Mouse (Mus musculus): ENCODE measurements around the gene Mcoln2. TPM values are rescaled to one million over a fixed set of nuclear protein-coding genes. Genes with fewer than 3 reads are reported as not detected.
A peak's percentile ranks its signal among the peaks of the same experiment; 100 is the strongest.

Gene Mcoln2
- polyA plus RNA-seq, 1 experiment: 1.9 TPM

GRCm38 (mm10) chr3:146177748-146178582, 28.3 kb downstream of the Mcoln2 start:
- Histone ChIP-seq H3K4me1 (peaks cover 11% of the 10 kb centered on the region), H3K4me3 (replicated peaks) (peak overlapping the region; percentile 70), H3K36me3 (replicated peaks; ENCODE audit: low read length) (no peaks in the 10 kb centered on the region), H3K9me3 (no peaks in the 10 kb centered on the region), H3K27me3 (replicated peaks) (peaks cover 33% of the 10 kb centered on the region)
- no peak for TF ChIP-seq FLI1 (IDR thresholded peaks at IDR 0.05; ENCODE audit: low read length)

GRCm38 (mm10) chr3:146180341-146180740, 30.7 kb downstream of the Mcoln2 start:
- TF ChIP-seq GATA1 (IDR thresholded peaks at IDR 0.05; ENCODE audit: borderline replicate concordance, low read length): no peak
- TF ChIP-seq FLI1 (IDR thresholded peaks at IDR 0.05; ENCODE audit: low read length): no peak
- peaks cover 8% of the 10 kb centered on the region for H3K4me1 ChIP-seq
- no peak overlapping the region for H3K4me3 ChIP-seq (replicated peaks)
- no peaks in the 10 kb centered on the region for H3K36me3 ChIP-seq (replicated peaks; ENCODE audit: low read length)
- H3K27me3 ChIP-seq (replicated peaks): peaks cover 21% of the 10 kb centered on the region
- H3K9me3 ChIP-seq: no peaks in the 10 kb centered on the region

GRCm38 (mm10) chr3:146180986-146181385, 31.4 kb downstream of the Mcoln2 start:
- TF ChIP-seq FLI1 (IDR thresholded peaks at IDR 0.05; ENCODE audit: low read length): no peak
- no peak for TF ChIP-seq GATA1 (IDR thresholded peaks at IDR 0.05; ENCODE audit: borderline replicate concordance, low read length)
- no peak overlapping the region for H3K4me3 ChIP-seq (replicated peaks)
- H3K36me3 ChIP-seq (replicated peaks; ENCODE audit: low read length): no peaks in the 10 kb centered on the region
- peaks cover 8% of the 10 kb centered on the region for H3K4me1 ChIP-seq
- no peaks in the 10 kb centered on the region for H3K9me3 ChIP-seq
- H3K27me3 ChIP-seq (replicated peaks): peaks cover 17% of the 10 kb centered on the region

GRCm38 (mm10) chr3:146184992-146185657, 35.5 kb downstream of the Mcoln2 start:
- H3K4me3 ChIP-seq (replicated peaks): no peak overlapping the region
- H3K27me3 ChIP-seq (replicated peaks): peaks cover 4% of the 10 kb centered on the region
- no peaks in the 10 kb centered on the region for H3K36me3 ChIP-seq (replicated peaks; ENCODE audit: low read length)
- TF ChIP-seq FLI1 (IDR thresholded peaks at IDR 0.05; ENCODE audit: low read length): no peak
- TF ChIP-seq GATA1 (IDR thresholded peaks at IDR 0.05; ENCODE audit: borderline replicate concordance, low read length): no peak
- H3K4me1 ChIP-seq: no peaks in the 10 kb centered on the region
- no peaks in the 10 kb centered on the region for H3K9me3 ChIP-seq

- no peak overlapping the region for H3K4me3 ChIP-seq (replicated peaks)
- no peaks in the 10 kb centered on the region for H3K36me3 ChIP-seq (replicated peaks; ENCODE audit: low read length)
- no peaks in the 10 kb centered on the region for H3K4me1 ChIP-seq
- peaks cover 5% of the 10 kb centered on the region for H3K27me3 ChIP-seq (replicated peaks)
- TF ChIP-seq GATA1 (IDR thresholded peaks at IDR 0.05; ENCODE audit: borderline replicate concordance, low read length) (no peak), FLI1 (IDR thresholded peaks at IDR 0.05; ENCODE audit: low read length) (no peak)
- H3K9me3 ChIP-seq: no peaks in the 10 kb centered on the region
These were observed 36.4 kb downstream of the Mcoln2 start for GRCm38 (mm10) chr3:146186033-146186432.

GRCm38 (mm10) chr3:146189933-146190332, 40.3 kb downstream of the Mcoln2 start:
- no peak overlapping the region for H3K4me3 ChIP-seq (replicated peaks)
- H3K9me3 ChIP-seq: no peaks in the 10 kb centered on the region
- TF ChIP-seq GATA1 (IDR thresholded peaks at IDR 0.05; ENCODE audit: borderline replicate concordance, low read length): no peak
- TF ChIP-seq FLI1 (IDR thresholded peaks at IDR 0.05; ENCODE audit: low read length): no peak
- peaks cover 4% of the 10 kb centered on the region; the same call in 1 of the 2 replicates for H3K4me1 ChIP-seq
- H3K36me3 ChIP-seq (replicated peaks; ENCODE audit: low read length): no peaks in the 10 kb centered on the region
- H3K27me3 ChIP-seq (replicated peaks): peaks cover 6% of the 10 kb centered on the region

- no peaks in the 10 kb centered on the region for H3K9me3 ChIP-seq
- no peaks in the 10 kb centered on the region for H3K36me3 ChIP-seq (replicated peaks; ENCODE audit: low read length)
- peaks cover 4% of the 10 kb centered on the region; the same call in 1 of the 2 replicates for H3K4me1 ChIP-seq
- H3K4me3 ChIP-seq (replicated peaks): no peak overlapping the region
- peaks cover 6% of the 10 kb centered on the region for H3K27me3 ChIP-seq (replicated peaks)
- TF ChIP-seq GATA1 (IDR thresholded peaks at IDR 0.05; ENCODE audit: borderline replicate concordance, low read length): no peak
- no peak for TF ChIP-seq FLI1 (IDR thresholded peaks at IDR 0.05; ENCODE audit: low read length)
These were observed 42.9 kb downstream of the Mcoln2 start for GRCm38 (mm10) chr3:146192507-146192906.

GRCm38 (mm10) chr3:146195153-146195552, 45.5 kb downstream of the Mcoln2 start:
- Histone ChIP-seq H3K27me3 (replicated peaks) (peaks cover 8% of the 10 kb centered on the region), H3K36me3 (replicated peaks; ENCODE audit: low read length) (no peaks in the 10 kb centered on the region), H3K4me1 (peaks cover 4% of the 10 kb centered on the region; the same call in 1 of the 2 replicates), H3K9me3 (no peaks in the 10 kb centered on the region), H3K4me3 (replicated peaks) (no peak overlapping the region)
- TF ChIP-seq GATA1 (IDR thresholded peaks at IDR 0.05; ENCODE audit: borderline replicate concordance, low read length) (no peak), FLI1 (IDR thresholded peaks at IDR 0.05; ENCODE audit: low read length) (no peak)

- TF ChIP-seq GATA1 (IDR thresholded peaks at IDR 0.05; ENCODE audit: borderline replicate concordance, low read length): no peak
- TF ChIP-seq FLI1 (IDR thresholded peaks at IDR 0.05; ENCODE audit: low read length): no peak
- H3K36me3 ChIP-seq (replicated peaks; ENCODE audit: low read length): no peaks in the 10 kb centered on the region
- no peak overlapping the region for H3K4me3 ChIP-seq (replicated peaks)
- peaks cover 4% of the 10 kb centered on the region; the same call in 1 of the 2 replicates for H3K4me1 ChIP-seq
- no peaks in the 10 kb centered on the region for H3K9me3 ChIP-seq
- peaks cover 5% of the 10 kb centered on the region for H3K27me3 ChIP-seq (replicated peaks)
These were observed 46.7 kb downstream of the Mcoln2 start for GRCm38 (mm10) chr3:146196301-146196700.
